Mouse (Mus musculus) intestine, postnatal 0 days (tissue): ENCODE measurements at regions not wholly inside any gene's neighbourhood (a gene's known extent, or its start where the extent isn't known, plus 50 kb on each side); places are given as distances from the start of the nearest gene placed in this dataset.

Experiments used
- ATAC-seq: fragments of 200-750 bp; cut with Nextera tagmentation; 2 replicates; pipeline ENCODE4 v1.8.0; 2017; ENCODE audit warnings: mild to moderate bottlenecking, moderate TSS enrichment, moderate library complexity
- H3K27ac ChIP-seq: fragments of 300-500 bp; sonication (generic); 2 replicates; pipeline ENCODE4 v1.5.1; 2014; ENCODE audit warnings: mild to moderate bottlenecking, low read depth, low read length, moderate library complexity
- H3K27me3 ChIP-seq: fragments of 300-500 bp; sonication (generic); replicated peaks from 2 replicates; pipeline ENCODE4 v1.6.1; 2014; ENCODE audit warnings: low read length, mixed read lengths; ENCODE audit not compliant: control insufficient read depth, insufficient read depth
- H3K36me3 ChIP-seq: fragments of 300-500 bp; sonication (generic); 2 replicates; pipeline ENCODE4 v1.6.1; 2014; ENCODE audit warnings: mild to moderate bottlenecking, moderate library complexity; ENCODE audit not compliant: control insufficient read depth, insufficient read depth
- H3K4me1 ChIP-seq: fragments of 300-500 bp; sonication (generic); replicated peaks from 2 replicates; pipeline ENCODE4 v1.6.1; 2014; ENCODE audit warnings: antibody characterized with exemption, low read length, mixed read lengths; ENCODE audit not compliant: control insufficient read depth, insufficient read depth
- H3K4me2 ChIP-seq: fragments of 300-500 bp; sonication (generic); replicated peaks from 2 replicates; pipeline ENCODE4 v1.6.1; 2014; ENCODE audit warnings: low read depth, mild to moderate bottlenecking, moderate library complexity
- H3K4me3 ChIP-seq: fragments of 300-500 bp; sonication (generic); 2 replicates; pipeline ENCODE4 v1.5.1; 2014; ENCODE audit warnings: low read depth, low read length
- H3K9ac ChIP-seq: fragments of 300-500 bp; sonication (generic); 2 replicates; pipeline ENCODE4 v1.6.1; 2014; ENCODE audit warnings: mild to moderate bottlenecking, low read depth, low read length
- H3K9me3 ChIP-seq: fragments of 300-500 bp; sonication (generic); 2 replicates; pipeline ENCODE4 v1.6.1; 2016; ENCODE audit warnings: mixed run types; ENCODE audit not compliant: control insufficient read depth
- CTCF ChIP-seq: sonication (generic); IDR thresholded peaks from 2 replicates; pipeline ENCODE4 v1.5.1; 2016; ENCODE audit warnings: low read depth, mild to moderate bottlenecking, control low read depth, antibody characterized with exemption, moderate library complexity
- WGBS: fragments of 180-500 bp; shearing (Covaris S2); extraction: QIAGEN DNeasy Blood & Tissue Kit; methylation state at CpG from one replicate; pipeline ENCODE4 v1.1.7; 2014; 5-methylcytosine and 5-hydroxymethylcytosine counted together

- 81% methylated on average over 9 of the region's 9 CpGs for WGBS
- H3K4me1 ChIP-seq = no peaks in the 10 kb centered on the region
- H3K27me3 ChIP-seq = no peaks in the 10 kb centered on the region
- H3K9me3 ChIP-seq = no peaks in the 10 kb centered on the region
- no peak for ATAC-seq
- no peak overlapping the region for H3K9ac ChIP-seq
- no peak overlapping the region for H3K27ac ChIP-seq
- H3K4me2 ChIP-seq = no peak overlapping the region
- H3K4me3 ChIP-seq = no peak overlapping the region
- TF ChIP-seq CTCF = no peak
- H3K36me3 ChIP-seq = no peaks in the 10 kb centered on the region
These were observed 102.6 kb upstream of the Supt20 start for GRCm38 (mm10) chr3:54589976-54590375.

- Histone ChIP-seq H3K9ac (no peak overlapping the region), H3K27me3 (no peaks in the 10 kb centered on the region), H3K4me1 (no peaks in the 10 kb centered on the region), H3K4me2 (no peak overlapping the region), H3K27ac (no peak overlapping the region), H3K9me3 (no peaks in the 10 kb centered on the region), H3K36me3 (no peaks in the 10 kb centered on the region), H3K4me3 (no peak overlapping the region)
- peak; percentile 56 for TF ChIP-seq CTCF
- WGBS = 67% methylated on average over 3 of the region's 3 CpGs
- no peak for ATAC-seq
These were observed 101.4 kb upstream of the Supt20 start for GRCm38 (mm10) chr3:54591160-54591559.

GRCm38 (mm10) chr3:54592064-54592463, 100.5 kb upstream of the Supt20 start:
- Histone ChIP-seq H3K4me2 (no peak overlapping the region), H3K9ac (no peak overlapping the region), H3K9me3 (no peaks in the 10 kb centered on the region), H3K4me1 (no peaks in the 10 kb centered on the region), H3K36me3 (no peaks in the 10 kb centered on the region), H3K4me3 (no peak overlapping the region), H3K27me3 (no peaks in the 10 kb centered on the region), H3K27ac (no peak overlapping the region)
- 57% methylated on average over 2 of the region's 2 CpGs for WGBS
- ATAC-seq = no peak
- no peak for TF ChIP-seq CTCF

DNA sequence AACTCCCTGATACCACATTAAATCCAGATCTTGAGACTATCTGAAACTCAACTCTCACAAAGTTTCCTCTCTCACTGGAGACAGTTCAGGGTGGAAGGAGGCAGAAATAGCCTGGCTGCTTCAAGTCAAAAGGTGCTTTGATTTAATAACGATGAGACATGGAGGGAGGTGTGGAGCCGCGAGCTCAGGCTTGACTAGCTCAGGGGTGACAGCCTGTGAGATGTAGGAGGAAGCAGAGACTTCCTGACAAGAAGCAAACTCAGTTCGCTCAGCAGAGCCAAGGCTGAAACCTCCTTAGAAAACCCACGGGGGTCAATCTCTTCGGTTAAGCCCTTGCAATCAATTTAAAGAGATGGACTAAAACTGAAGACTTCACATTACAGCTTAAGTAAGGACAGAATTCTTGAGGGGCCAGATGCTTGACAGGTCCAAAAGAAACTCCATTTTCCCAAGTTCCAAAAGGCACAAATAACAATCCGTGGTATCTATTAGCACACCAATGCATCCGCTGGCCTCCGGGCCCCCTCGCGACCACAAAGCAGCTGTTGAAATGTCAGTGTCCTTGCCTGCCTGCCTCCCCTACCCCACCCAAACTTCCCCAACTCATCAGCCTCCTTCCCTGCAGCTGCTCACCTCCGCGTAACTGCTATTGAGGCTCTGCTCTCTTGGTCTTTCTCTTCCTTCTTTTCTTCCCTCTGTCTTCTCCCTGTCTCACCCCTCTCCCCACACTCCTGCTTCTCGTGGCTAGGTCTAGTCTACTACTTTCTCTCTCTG, 99.8 kb upstream of the Supt20 start:
- no peak for TF ChIP-seq CTCF
- no peak overlapping the region for H3K27ac ChIP-seq
- no peak overlapping the region for H3K4me2 ChIP-seq
- no peak overlapping the region for H3K4me3 ChIP-seq
- H3K4me1 ChIP-seq = no peaks in the 10 kb centered on the region
- no peaks in the 10 kb centered on the region for H3K36me3 ChIP-seq
- no peaks in the 10 kb centered on the region for H3K27me3 ChIP-seq
- no peak overlapping the region for H3K9ac ChIP-seq
- no peaks in the 10 kb centered on the region for H3K9me3 ChIP-seq
- ATAC-seq = no peak
- 72% methylated on average over 14 of the region's 14 CpGs for WGBS

DNA sequence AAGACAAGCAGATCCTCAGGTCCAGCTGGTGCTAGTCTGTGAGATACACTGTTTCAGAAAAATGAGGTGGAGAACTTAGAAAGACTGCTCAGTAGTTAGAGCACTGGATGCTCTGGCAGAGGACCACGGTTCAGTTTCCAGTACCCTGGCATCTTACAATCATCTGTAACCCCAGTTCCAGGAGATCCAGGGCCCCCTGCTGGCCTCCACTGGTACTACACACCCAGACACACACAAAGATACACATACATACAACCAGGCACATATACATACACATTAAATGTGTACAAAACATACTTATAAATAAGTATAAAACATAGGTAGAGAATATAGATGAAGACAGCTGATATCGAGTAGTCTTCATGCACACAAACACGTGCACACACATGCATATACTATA, 97.4 kb upstream of the Supt20 start:
- ATAC-seq = no peak
- Histone ChIP-seq H3K36me3 (no peaks in the 10 kb centered on the region), H3K27me3 (no peaks in the 10 kb centered on the region), H3K4me2 (no peak overlapping the region), H3K9me3 (no peaks in the 10 kb centered on the region), H3K27ac (no peak overlapping the region), H3K9ac (no peak overlapping the region), H3K4me1 (no peaks in the 10 kb centered on the region), H3K4me3 (no peak overlapping the region)
- WGBS = 88% methylated on average over 3 of the region's 3 CpGs
- TF ChIP-seq CTCF = 0 out of 2 replicates have a peak, but pooled peaks have one; percentile 26

GRCm38 (mm10) chr3:54597326-54598274, 95.0 kb upstream of the Supt20 start:
- ATAC-seq = no peak

More at GRCm38 (mm10) chr3:54597326-54598274, 95.0 kb upstream of the Supt20 start:
- H3K4me3 ChIP-seq = no peak overlapping the region
- H3K36me3 ChIP-seq = no peaks in the 10 kb centered on the region
- 56% methylated on average over 11 of the region's 11 CpGs for WGBS
- no peak overlapping the region for H3K27ac ChIP-seq
- H3K9me3 ChIP-seq = no peaks in the 10 kb centered on the region
- no peak overlapping the region for H3K4me2 ChIP-seq
- H3K27me3 ChIP-seq = no peaks in the 10 kb centered on the region
- H3K4me1 ChIP-seq = no peaks in the 10 kb centered on the region
- no peak overlapping the region for H3K9ac ChIP-seq
- no peak for TF ChIP-seq CTCF
